Mouse (Mus musculus) cerebellum, adult 9-11 months (tissue): Measurements from ENCODE around the gene Spem1.
A peak's percentile ranks its signal among the peaks of the same experiment; 100 is the strongest.

ENCODE experiments used
- DNase-seq: peaks from one replicate; pipeline ENCODE4 v3.0.0; 2022

The Spem1 gene

DNA sequence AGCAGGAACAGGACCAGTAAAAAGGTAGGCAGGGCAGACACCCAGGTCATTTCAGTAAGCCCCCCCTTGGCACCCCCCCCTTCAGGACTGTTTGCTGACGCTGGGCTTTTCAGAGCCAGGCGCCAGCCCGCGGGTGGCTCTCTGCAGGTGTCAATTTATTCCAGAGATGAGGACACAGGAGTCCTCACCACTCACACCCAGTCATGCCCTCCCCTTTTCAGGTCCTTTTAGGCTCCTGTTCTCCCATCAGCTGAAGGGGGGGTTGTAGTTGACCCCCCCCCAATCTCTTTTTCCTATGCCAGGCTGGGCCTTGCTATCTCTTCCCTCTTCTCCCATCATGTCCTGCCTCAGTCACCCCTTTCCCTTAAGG is 14.0 kb upstream of the Spem1 start:
- peak; percentile 71 for DNase-seq

DNA sequence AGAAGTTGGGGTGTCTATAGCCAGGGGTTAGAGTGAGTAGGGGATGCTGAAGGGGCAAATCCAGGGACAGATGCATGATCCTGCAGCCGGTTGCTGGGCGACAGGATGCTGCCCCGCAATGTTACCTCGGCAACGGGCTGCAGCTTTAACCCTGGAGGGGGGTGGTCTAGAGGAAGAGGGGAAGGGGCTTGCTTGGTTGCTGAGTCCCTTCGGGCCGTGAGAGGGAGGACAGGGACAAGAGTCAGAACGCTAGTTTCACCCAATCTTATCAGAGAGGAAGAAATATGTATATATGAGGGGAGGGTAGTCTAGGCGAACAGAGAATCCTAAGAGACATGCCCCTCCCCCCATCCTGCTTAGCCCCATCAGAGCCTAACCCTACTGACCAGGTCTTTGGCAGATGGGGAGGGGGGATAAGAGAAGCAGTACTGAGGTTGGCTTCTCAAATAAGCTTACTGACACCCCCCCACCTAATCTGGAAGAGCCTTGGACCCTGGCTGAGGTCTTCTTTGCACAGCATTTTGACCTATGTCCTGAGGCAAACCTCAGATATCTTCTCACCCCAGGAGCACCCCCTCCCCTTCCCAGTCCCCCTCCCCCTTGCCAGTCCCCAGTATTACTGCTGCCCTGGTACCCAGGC is 13.5 kb upstream of the Spem1 start:
- peak; percentile 64 for DNase-seq

DNA sequence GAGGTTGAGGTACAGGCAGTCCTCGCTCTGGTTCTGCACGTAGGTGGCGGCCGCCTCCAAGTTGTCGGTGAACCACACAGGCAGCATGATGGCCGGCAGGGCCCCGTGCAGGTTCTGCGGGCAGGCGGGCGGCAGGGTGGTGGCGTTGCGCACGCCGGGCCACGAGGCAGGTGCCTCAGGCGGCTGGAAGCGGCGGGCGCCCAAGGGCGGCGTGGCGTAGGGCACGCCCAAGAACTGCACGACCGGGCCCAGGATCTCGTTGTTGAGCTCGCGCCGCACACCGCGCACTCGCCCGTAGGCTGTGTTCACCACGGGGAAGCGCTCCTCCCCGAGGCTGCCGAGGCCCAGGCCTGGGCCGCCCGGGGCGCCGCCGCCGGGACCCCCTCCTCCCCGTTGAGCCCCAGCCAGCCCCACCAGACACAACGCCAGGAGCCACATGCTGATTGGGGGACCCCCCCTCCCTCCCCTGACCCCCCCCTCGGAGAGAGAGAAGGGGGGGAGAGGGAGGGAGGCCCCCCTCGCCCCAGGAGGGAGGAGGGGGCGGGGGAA is 12.1 kb upstream of the Spem1 start:
- DNase-seq: peak; percentile 57

DNA sequence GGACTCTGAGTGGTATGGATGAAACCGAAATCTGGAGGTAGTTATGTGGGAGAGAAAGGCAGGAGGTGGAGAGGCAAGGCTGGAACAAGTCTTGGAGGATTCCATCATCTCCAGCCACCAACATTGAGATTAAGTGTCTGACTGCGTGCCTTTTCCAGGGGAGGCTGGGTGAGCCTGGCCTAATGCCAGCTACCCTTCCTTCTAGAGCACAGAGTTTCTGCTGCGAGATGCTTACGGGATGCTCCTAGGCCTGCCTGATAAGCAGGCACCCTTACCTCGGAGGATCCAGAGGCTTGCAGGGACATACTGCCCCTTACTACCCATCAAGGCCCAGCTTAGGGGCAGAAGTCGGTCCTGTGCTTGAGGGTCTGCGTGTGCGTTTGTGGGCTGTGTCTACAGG is 11.6 kb upstream of the Spem1 start:
- DNase-seq: no peak

DNA sequence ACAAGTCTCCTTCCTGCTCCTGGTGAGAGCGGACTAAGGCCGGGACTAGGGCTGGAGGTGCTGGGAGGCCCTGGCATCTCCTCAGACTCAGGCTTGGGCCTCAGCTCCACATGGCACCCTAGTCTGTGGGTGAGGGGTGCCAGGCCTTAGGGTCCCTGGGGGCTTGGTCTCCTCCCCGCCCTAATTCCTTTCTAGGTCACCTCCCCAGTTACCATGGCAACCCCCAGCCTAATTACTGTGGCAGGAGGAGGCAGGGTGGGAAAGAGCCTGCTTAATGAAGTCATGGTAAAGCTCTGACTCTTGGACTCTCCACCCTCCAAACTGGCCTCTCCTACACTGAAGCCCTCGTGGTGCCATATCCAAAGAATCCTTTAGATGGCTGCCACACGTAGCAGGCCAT is 6.9 kb upstream of the Spem1 start:
- peak; percentile 42 for DNase-seq

DNA sequence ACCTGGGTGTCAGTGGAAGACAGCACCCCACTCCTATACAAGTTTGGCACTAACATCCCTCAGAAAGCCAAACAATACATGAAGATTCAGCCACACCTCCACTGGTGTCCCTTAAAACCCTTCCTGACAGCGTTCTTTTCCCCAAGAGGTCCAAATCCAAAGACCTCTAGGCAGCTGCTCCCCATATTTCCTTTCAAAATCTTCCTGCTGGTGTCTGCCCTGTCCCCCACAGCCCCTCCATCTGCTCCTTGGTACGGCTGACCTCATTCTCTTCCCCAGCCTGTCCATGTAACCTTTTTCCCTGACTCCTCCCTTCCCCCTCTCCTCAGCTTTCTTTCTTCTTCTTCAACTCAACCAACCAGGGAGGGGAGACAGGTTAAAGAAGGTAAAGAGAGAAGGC is 1.5 kb upstream of the Spem1 start:
- peak; percentile 38 for DNase-seq

DNA sequence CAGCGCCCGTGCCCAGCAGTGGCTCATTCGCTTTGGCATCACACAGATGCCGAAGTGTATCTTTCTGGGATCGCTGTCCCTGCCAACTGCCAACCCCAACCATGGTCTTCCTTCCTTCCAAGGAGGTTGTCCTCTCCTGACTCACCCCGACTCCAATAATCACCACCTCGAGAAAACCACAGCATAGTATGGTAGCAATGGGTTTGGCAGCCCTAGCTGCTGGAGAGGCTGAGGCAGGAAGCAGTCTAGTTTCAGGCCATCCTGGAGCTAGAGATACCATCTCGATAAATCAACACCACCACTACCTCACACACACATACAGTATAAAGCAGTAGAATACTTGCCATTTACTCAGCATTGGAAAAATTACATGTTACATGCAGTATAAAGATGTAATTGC is 3.1 kb downstream of the Spem1 start:
- no peak for DNase-seq

DNA sequence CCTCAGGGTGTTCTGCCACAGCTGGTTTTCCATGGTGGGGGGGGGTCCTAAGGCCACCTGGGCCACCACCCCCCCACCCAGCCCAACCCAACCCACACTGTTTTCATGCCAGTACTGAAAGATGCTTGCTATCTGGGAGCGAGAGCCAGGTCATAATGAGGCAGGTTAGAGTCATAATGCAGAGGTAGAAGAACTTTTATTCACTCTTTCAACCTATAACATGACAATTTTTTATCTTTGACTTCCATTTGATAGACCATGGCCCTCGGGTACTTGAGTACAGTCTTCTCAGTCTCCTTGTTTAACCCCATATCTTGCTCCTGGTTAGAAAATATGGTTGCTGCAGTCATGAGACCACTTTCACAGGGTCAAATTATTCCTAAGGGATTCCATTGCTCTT is 3.6 kb downstream of the Spem1 start, which contains the start of gene Spem2:
Gene Spem2, minus strand, starts transcription at position 101 of the 400 bp plus-strand sequence.
- no peak for DNase-seq

DNA sequence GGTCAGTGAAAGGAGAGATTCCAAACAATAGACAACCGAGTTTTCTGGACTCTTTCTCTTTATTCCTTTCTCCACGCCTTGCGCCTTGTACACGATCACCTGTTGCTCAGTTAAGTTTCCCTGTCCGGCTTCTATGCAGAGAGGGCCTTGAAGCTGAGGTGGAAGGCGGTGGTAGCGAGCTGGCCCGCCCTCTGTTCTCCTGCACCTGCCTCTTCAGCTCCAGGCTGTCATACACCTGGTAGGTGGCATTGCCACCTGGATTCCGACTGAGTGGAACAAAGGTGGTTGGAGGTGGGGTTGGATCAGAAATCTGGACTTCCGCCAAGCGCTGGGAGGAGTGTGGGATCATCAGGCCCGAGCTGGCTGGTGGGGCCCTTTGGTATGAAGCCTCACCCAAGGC is 5.5 kb downstream of the Spem1 start:
- DNase-seq: no peak

DNA sequence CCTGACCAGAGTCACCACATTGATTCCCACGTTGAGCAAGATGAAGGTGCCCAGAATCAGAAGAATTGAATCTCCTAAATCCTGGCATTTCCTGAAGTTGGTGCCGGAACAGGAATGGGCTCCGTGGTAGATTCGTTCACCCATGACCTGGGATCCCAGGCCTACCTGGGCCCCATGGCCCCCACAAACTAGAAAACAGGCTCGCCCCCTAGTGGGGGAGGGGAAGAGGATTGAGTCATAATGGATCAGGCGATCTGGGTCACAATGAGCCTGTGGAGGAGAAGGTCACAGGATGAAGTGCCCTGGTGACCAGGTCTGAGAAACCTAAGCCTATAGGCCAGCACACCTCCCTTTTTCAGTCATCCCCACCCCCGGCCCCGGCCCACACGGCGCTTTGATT is 6.8 kb downstream of the Spem1 start, which contains the start of gene Gm39566:
Gene Gm39566, minus strand, starts transcription at position 144 of the 400 bp plus-strand sequence.
- DNase-seq: no peak

DNA sequence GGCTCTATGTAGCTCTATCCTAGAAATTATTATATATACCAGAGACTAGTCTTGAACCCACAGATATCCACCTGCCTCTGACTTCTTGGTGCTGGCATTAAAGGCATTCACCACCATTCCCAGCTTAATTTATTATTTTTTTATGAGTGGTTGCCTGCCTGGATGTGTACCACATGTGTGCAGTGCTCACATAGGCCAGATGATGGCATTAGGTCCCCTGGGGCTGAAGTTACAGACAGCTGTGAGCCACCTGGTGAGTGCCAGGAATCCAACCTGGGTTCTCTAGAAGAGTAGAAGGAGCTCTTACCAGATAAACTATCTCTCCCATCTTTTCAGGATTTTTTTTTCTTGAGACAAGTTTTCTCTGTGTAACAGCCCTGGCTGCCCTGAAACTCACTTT is 11.7 kb downstream of the Spem1 start:
- DNase-seq: no peak

DNA sequence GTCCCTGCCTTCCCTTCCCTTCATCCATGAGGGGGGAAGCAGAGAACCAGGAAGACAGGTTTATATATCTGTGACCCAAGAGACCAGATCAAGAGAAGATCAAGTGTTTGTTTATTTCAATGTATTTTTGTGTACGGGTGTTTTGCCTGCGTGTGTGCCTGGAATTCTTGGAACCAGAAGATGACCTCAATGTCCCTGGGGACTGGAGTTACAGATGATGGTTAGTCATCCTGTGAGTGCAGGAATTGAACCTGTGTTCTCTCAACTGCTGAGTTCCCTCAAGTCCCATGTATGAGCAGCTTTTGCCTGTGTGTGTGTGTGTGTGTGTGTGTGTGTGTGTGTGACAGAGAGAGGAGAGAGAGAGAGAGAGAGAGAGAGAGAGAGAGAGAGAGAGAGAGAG is 14.3 kb downstream of the Spem1 start:
- no peak for DNase-seq

DNA sequence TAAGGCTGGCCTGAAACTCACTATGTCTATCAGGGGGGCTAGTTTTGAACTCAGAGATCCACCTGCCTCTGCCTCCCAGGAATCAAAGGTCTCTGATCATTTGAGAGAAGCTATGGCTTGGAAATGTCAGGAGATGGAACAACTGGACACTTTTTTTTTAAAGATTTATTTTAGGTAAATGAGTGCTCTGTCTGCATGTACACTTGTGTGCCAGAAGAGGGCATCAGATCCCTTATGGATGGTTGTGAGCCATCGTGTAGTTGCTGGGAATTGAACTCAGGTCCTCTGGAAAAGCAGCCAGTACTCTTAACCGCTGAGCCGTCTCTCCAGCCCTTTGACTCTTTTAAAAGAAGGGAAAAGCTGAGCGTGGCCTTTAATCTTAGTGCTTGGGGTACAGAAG is 15.6 kb downstream of the Spem1 start:
- DNase-seq: no peak

DNA sequence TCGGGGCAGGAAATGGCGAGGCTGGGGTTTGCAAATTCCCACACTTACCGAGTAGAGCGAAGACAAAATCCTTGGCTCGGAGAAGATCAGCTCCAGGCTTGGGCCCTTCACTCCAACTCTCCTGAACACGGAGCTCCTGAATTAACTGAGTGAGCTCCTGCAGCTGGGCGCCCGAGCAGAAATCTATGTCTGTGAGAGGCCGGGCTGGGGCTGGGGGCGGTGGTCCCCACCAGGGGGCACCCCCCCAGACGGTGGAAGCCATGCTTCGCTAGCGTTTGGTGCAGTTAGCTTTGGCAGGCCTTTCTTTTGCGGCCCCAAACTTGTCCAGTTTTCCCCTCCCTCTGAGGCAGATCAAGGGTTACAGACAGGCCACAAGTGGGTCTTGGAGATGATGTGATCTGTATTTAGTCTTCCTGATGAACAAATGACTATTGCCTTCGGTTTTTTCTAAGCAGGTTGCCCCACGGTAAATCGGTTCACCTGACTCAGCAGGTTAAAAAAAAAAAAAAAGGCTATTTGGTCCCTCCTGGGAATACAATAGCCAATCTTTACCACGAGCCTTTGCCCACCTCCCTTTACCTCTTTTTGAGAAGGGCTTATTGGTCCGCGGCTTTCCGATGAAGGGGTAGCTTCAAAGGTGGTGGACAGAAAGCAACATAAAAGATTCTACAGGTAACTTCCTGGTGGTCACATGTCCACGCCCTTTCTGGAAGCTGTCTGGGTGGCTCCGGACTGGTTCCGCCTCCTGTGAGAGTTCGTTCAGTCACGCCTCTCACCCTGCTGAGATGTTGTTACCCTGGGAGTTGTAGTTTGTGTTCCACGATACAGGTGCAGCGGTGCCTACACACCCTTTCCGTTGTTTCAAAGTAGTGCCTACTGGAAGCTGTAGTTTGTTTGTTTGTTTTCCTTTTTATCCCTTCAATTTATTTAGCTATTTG is 16.7 kb downstream of the Spem1 start, which contains the start of gene Tmem102:
Gene Tmem102, minus strand, starts transcription at position 653 of the 938 bp plus-strand sequence.
- DNase-seq: no peak

DNA sequence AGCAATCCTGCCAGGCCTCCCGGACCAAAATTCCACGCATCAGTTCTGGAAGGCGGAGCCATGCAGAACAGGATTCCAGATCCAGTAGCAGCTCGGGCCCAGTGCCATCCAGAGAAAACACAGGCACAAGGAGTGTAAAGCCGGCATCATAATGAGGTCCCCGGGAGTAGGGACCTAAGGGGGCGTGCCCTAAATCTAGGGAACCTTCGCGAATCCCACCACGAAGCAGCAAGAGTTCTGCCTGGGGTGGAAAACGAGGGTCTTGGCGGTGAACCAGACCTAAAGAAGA is 17.4 kb downstream of the Spem1 start:
- DNase-seq: no peak

DNA sequence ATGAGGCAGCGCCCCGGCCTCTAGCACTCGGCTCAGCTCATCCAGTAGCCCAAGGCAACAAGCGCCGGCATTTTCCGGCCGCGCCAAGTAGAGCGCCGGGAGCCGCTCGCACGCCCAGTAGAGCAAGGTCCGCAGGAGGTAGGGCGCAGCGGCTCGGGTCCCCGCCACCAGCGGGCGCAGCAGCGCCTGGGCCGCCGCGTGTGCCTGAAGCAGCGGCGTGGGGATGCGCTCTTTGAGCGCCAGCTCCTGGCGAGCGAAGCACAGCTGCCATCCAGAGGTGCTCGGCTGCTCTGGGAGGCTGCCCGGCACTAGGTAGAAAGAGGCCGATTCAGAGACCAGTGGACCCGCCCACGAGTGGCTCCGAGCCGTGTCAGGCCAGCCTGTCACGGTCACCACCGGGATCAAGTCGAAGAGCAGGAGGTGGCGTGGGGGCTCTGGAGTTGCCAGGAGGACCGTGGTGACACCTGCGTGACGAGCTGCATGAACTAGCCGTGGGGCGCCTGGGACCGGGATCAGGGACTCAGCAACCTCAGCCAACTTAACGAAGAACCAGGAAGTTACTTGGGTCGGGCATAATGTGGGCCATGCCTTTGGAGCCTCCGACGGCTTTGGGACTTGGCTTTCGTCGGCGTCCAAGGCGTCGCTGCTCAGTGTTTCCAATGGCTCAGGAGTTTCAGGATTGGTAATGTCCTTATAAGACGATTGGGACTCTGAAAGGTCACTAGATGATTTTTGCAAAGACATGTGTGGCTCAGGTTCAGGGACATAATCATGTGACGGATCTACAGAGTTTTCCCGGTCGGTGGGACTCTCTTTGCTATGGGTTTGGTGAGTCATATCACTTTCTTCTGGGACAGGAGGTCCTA is 18.0 kb downstream of the Spem1 start:
- DNase-seq: no peak

DNA sequence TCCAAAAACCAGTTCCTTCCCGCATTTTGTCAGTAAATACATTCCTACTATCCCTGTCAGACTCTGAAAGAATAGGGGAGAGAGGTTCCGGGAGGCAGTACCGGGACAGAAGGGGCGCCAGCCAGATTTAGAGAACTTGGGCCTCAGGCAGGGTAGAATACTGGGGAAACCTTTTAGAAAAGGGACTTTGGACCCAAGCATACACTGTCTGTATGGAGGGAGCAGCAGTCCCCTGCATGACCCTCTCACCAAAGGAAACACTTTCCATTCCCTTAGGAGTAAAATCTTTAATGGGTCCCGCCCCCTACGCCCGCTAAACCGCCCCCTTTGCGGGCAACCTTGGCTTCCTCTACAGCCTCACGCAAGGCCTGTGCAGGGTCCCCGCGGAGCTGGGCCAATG is 18.7 kb downstream of the Spem1 start:
- no peak for DNase-seq

DNA sequence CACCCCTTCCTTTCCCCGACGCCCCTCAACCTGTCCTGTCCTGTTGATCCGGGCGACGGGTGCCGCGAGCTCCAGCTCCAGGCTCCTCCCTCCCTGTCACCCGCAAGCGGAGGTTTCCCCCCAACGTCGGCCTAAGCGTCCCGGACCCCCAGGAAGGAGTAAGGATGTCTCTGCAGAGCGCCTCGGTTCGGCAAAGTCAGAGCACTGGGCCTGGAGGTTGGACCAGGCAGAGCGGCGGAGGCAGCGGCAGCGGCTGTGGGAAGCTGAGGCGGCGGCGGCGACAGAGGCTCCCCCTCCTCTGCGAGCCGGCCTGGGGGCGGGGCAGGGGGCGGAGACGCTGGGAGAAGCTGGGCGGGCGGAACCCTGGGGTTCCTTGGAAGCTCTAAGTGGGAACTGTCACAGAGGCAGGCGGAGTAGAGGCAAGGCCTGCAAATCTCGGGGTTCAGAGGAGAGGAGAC is 19.3 kb downstream of the Spem1 start:
- DNase-seq: peak; percentile 65

DNA sequence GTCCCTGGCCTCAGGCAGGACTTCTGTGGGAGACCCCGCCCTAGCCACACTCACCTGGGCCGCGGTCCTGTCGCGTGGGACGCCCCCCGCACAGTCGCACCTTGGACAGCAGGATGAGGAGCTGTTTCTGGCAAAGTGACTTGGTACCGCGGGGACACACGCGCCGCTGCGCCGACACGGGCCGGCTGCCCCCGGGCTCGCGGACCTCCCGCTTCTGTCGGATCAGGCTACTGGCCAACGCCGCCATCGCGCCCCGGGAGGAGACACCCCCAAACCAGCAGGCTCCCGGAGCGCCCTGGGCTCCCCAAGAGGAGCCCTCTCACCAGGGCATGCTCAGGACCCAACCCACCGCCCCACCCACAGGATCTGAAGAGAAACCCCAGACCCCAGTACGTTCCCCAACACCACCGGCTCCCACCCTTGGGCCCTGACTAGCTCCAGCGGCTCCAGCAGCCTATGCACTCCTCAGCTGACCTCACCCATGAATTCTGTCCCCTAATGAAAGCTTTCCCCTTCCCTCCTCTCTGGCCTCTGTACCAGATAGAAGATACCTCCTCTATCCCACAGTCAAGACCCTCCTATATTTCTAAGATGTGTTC is 20.5 kb downstream of the Spem1 start, which contains the start of gene Fgf11:
Gene Fgf11, minus strand, starts transcription at position 479 of the 599 bp plus-strand sequence.
- DNase-seq: no peak

DNA sequence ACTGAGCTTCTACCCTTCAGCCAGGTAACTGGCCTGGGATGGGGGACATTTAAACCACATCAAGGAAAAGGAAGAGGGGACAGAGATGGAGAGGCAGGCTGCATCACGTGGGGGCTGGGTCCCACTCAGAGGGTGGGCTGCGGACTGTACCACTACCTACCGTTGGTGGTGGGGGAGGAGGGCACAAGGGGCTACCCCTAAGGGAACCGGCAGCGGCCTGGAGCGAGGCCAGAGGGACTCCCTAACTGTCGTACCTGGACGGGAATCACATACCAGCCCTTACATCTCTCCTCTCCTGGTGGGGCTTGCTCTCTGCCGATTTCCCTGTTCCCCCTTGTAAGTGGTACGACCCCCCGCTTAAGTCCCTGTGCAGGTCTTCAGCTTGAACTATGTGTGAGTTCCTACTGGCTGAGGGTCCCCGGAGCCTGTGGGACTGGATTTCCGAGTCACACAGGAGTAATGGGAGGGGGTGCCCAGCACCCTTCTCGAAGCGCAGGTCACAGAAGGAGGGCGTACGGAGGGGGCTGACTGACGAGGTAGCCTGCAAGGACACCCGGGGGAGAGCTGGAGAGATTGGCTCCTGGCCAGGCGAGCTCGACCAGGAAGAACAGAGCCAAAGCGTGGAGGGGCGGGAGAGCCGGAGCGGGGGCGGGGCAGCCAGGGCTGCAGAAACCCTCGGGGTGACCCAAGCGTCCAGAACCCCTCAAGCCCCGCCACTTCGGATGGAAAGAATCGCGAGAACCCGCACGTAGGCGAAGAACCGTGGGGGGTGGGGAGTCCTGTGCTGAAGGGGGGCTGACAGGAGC is 21.4 kb downstream of the Spem1 start:
- peak; percentile 54 for DNase-seq

DNA sequence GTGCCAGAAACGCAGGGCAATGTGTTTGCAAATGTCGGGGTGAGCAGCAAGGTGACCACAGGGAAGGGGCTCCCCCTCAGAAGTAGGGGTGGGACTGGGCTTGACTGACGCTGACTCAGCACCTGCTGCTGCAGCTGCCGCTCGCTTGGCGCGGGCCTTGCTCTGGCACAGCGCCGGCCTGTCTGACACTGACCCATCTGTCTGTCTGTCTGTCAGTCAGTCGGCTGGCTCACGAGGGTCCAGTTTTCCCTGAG is 21.9 kb downstream of the Spem1 start:
- DNase-seq: no peak
